Mouse (Mus musculus) limb, embryonic 11.5 days (tissue): ENCODE data around the gene Mfng. TPM values are rescaled to one million over a fixed set of nuclear protein-coding genes. Genes with fewer than 3 reads are reported as not detected.

Source experiments
- ATAC-seq: fragments of 200-750 bp; cut with Nextera tagmentation; 2 replicates; pipeline ENCODE4 v1.8.0; 2017; ENCODE audit warnings: low read depth; ENCODE audit not compliant: insufficient number of reproducible peaks, low FRiP score, low TSS enrichment
- DNase-seq: peaks from one replicate; pipeline ENCODE4 v3.0.0-alpha.2; 2015; ENCODE audit warnings: low spot score
- H3K27ac ChIP-seq: fragments of 300-500 bp; sonication (generic); replicated peaks from 2 replicates; pipeline ENCODE4 v1.5.1; 2014; ENCODE audit warnings: low read depth, mild to moderate bottlenecking, low read length
- H3K27me3 ChIP-seq: fragments of 300-500 bp; sonication (generic); 2 replicates; pipeline ENCODE4 v1.6.1; 2014; ENCODE audit warnings: mild to moderate bottlenecking, low read length, mixed read lengths; ENCODE audit not compliant: control insufficient read depth, insufficient read depth
- H3K36me3 ChIP-seq: fragments of 300-500 bp; sonication (generic); 2 replicates; pipeline ENCODE4 v1.6.1; 2014; ENCODE audit warnings: mild to moderate bottlenecking, low read length, moderate library complexity, mixed read lengths; ENCODE audit not compliant: control insufficient read depth, insufficient read depth
- H3K4me1 ChIP-seq: fragments of 300-500 bp; sonication (generic); 2 replicates; pipeline ENCODE4 v1.6.1; 2014; ENCODE audit warnings: low read length, mixed read lengths; ENCODE audit not compliant: control insufficient read depth, insufficient read depth
- H3K4me2 ChIP-seq: fragments of 300-500 bp; sonication (generic); 2 replicates; pipeline ENCODE4 v1.6.1; 2014; ENCODE audit warnings: low read depth, mild to moderate bottlenecking, moderate library complexity; ENCODE audit not compliant: severe bottlenecking
- H3K4me3 ChIP-seq: fragments of 300-500 bp; sonication (generic); 2 replicates; pipeline ENCODE4 v1.5.1; 2014; ENCODE audit warnings: low read depth, low read length
- H3K9ac ChIP-seq: fragments of 300-500 bp; sonication (generic); 2 replicates; pipeline ENCODE4 v1.6.1; 2014; ENCODE audit warnings: mild to moderate bottlenecking, low read length
- H3K9me3 ChIP-seq: fragments of 300-500 bp; sonication (generic); 2 replicates; pipeline ENCODE4 v1.6.1; 2016; ENCODE audit warnings: low read length; ENCODE audit not compliant: control insufficient read depth
- WGBS: fragments of 180-500 bp; shearing (Covaris S2); extraction: QIAGEN DNeasy Blood & Tissue Kit; methylation state at CpG from one replicate; pipeline ENCODE4 v1.1.7; 2014; 5-methylcytosine and 5-hydroxymethylcytosine counted together
- polyA plus RNA-seq: library from polyadenylated mRNA; unstranded; fragments of >200 nt; fragmentation: Nextera tagmentation; extraction: Ambion mirVana; gene quantifications from 2 replicates; pipeline ENCODE4 v1.2.1, GENCODE M21; 2014

Gene Mfng
- polyA plus RNA-seq, 1 experiment from 2014 or later: 7.5 TPM

- no peak for DNase-seq
- peaks cover 37% of the 10 kb centered on the region for H3K27me3 ChIP-seq
- ATAC-seq: no peak
- no peak overlapping the region for H3K9ac ChIP-seq
- 49% methylated on average over 8 of the region's 8 CpGs for WGBS
- H3K36me3 ChIP-seq: no peaks in the 10 kb centered on the region
- H3K4me1 ChIP-seq: peaks cover 14% of the 10 kb centered on the region
- H3K9me3 ChIP-seq: no peaks in the 10 kb centered on the region
- H3K4me2 ChIP-seq: no peak overlapping the region
- H3K27ac ChIP-seq: no peak overlapping the region
- no peak overlapping the region for H3K4me3 ChIP-seq
Measured at GRCm38 (mm10) chr15:78797060-78797329, 23.7 kb upstream of the Mfng start.

DNA sequence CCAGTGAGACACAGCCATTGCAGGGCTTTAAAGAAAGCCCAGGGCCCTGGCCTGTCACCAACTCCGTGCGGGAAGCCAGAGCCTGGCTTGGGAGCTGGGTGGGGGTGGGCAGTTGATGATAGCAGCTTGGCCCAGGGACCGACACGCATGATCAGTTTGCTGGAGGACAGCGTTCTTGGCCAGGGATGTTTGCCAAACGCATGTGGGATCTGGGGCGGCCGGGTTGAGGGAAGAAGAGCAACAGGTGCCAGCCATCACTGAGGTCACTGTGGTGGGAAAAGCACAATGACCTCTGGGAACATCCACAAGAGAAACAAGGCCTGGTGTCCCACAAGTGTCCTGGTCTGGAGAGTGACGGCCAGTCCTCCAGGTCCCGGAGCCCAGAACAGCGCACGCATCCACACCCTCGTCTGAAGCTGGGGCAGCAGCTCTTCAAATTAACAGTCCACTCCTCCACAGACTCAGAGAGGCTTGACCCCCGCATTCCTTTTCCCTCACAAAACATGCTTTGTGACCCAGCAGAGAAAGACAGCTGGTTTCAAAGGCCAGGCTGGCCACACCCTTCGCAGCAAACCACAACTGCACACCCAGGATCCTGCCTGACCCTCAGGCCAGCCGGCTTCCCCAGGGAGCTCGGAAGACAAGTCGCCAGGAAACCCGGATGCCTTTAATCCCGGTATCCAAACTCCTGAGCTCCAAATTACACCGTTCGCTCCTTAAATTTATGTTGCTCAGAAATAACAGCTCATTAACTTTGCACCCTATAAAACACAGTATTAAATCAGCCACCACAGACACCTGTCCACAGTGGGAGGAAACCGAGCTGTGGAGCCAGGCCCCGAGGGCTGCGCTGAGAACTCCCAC is 23.2 kb upstream of the Mfng start:
- H3K9ac ChIP-seq: no peak overlapping the region
- no peaks in the 10 kb centered on the region for H3K9me3 ChIP-seq
- DNase-seq: peak; percentile 77
- H3K4me3 ChIP-seq: no peak overlapping the region
- no peak overlapping the region for H3K27ac ChIP-seq
- WGBS: 27% methylated on average over 25 of the region's 25 CpGs
- 0 out of 2 replicates have a peak overlapping the region, but pooled peaks have one; percentile 2 for H3K4me2 ChIP-seq
- ATAC-seq: peak; percentile 77
- peaks cover 14% of the 10 kb centered on the region for H3K4me1 ChIP-seq
- H3K27me3 ChIP-seq: peaks cover 31% of the 10 kb centered on the region
- H3K36me3 ChIP-seq: no peaks in the 10 kb centered on the region

GRCm38 (mm10) chr15:78790990-78791389 is 17.7 kb upstream of the Mfng start:
- Histone ChIP-seq H3K4me3 (no peak overlapping the region), H3K36me3 (no peaks in the 10 kb centered on the region), H3K9ac (no peak overlapping the region), H3K9me3 (no peaks in the 10 kb centered on the region), H3K4me1 (peaks cover 2% of the 10 kb centered on the region; the same call in 1 of the 2 replicates), H3K4me2 (no peak overlapping the region), H3K27ac (no peak overlapping the region), H3K27me3 (peaks cover 4% of the 10 kb centered on the region; the same call in 1 of the 2 replicates)
- 86% methylated on average over 12 of the region's 12 CpGs for WGBS
- ATAC-seq (no peak), DNase-seq (no peak)

GRCm38 (mm10) chr15:78790451-78790850 is 17.2 kb upstream of the Mfng start:
- no peak overlapping the region for H3K27ac ChIP-seq

GRCm38 (mm10) chr15:78789721-78790323 is 16.5 kb upstream of the Mfng start:
- H3K4me1 ChIP-seq: 0 out of 2 replicates have a peak, but pooled peaks cover 4% of the 10 kb centered on the region
- no peak overlapping the region for H3K4me2 ChIP-seq
- no peak overlapping the region for H3K4me3 ChIP-seq
- DNase-seq (no peak), ATAC-seq (no peak)
- no peak overlapping the region for H3K9ac ChIP-seq
- no peak overlapping the region for H3K27ac ChIP-seq
- no peaks in the 10 kb centered on the region for H3K9me3 ChIP-seq
- no peaks in the 10 kb centered on the region for H3K36me3 ChIP-seq
- 88% methylated on average over 13 of the region's 13 CpGs for WGBS
- H3K27me3 ChIP-seq: no peaks in the 10 kb centered on the region

More at GRCm38 (mm10) chr15:78790451-78790850, 17.2 kb upstream of the Mfng start:
- DNase-seq (no peak), ATAC-seq (no peak)
- H3K4me2 ChIP-seq: no peak overlapping the region
- no peak overlapping the region for H3K4me3 ChIP-seq
- no peak overlapping the region for H3K9ac ChIP-seq
- H3K9me3 ChIP-seq: no peaks in the 10 kb centered on the region
- no peaks in the 10 kb centered on the region for H3K36me3 ChIP-seq
- WGBS: 70% methylated on average over 4 of the region's 4 CpGs
- H3K4me1 ChIP-seq: 0 out of 2 replicates have a peak, but pooled peaks cover 4% of the 10 kb centered on the region
- peaks cover 2% of the 10 kb centered on the region; the same call in 1 of the 2 replicates for H3K27me3 ChIP-seq

DNA sequence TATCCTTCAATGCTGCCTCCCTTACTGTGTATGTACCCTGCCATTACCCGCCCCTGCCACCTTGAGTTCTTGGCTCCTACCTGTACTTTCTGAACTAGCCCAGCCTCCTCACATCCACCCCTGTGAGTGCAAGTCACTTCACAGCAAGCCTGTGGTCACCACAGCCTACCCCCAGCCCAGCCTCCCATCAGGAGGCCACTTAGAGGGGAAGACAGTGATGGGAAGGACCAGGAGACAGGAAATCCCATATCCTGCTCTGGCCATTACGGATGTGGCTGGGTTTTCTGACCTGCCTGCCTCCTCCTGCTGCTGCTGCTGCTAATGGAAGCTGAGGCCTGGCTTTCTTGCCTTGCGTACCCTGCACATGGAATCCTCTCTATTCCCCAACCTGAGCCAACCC is 14.8 kb upstream of the Mfng start:
- no peak overlapping the region for H3K4me3 ChIP-seq
- WGBS: 66% methylated on average over 3 of the region's 3 CpGs
- H3K9ac ChIP-seq: no peak overlapping the region
- no peak overlapping the region for H3K4me2 ChIP-seq
- 0 out of 2 replicates have a peak, but pooled peaks cover 4% of the 10 kb centered on the region for H3K4me1 ChIP-seq
- no peaks in the 10 kb centered on the region for H3K9me3 ChIP-seq
- H3K27me3 ChIP-seq: no peaks in the 10 kb centered on the region
- ATAC-seq (no peak), DNase-seq (no peak)
- no peaks in the 10 kb centered on the region for H3K36me3 ChIP-seq
- no peak overlapping the region for H3K27ac ChIP-seq

DNA sequence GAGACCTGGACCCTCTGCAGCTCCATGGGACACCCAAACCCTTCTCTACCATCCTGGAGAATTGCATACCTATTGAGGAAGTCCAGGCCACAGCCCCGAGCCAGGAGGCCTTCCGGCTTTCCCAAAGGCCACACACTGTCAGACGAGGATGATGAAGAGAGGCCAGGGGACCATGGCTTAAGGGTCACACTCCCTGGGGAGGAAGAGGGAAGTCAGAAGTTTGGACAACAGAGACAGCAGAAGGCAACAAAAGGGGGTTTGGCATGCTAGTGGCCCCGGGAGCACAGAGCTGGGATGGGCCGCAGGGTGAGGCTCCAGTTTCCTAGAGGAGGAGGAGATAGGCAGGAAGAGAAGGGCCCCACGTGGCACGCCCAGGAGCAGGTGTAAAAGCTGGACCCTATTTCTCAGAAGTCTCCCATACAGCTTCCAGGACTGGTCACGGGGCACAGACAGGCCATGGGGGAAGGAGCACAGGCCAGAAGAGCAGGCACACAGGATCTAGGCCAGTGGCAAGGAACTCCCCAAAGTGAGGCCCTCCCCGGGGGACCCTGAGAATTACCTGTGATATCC is 14.1 kb upstream of the Mfng start:
- H3K36me3 ChIP-seq: no peaks in the 10 kb centered on the region
- H3K9ac ChIP-seq: no peak overlapping the region
- H3K27me3 ChIP-seq: no peaks in the 10 kb centered on the region
- 71% methylated on average over 9 of the region's 9 CpGs for WGBS
- H3K4me2 ChIP-seq: no peak overlapping the region
- DNase-seq (no peak), ATAC-seq (no peak)
- H3K9me3 ChIP-seq: no peaks in the 10 kb centered on the region
- 0 out of 2 replicates have a peak, but pooled peaks cover 4% of the 10 kb centered on the region for H3K4me1 ChIP-seq
- no peak overlapping the region for H3K4me3 ChIP-seq
- H3K27ac ChIP-seq: 0 out of 2 replicates have a peak overlapping the region, but pooled peaks have one; percentile 5

GRCm38 (mm10) chr15:78786411-78786818 is 13.1 kb upstream of the Mfng start:
- no peak for ATAC-seq
- H3K9me3 ChIP-seq: no peaks in the 10 kb centered on the region
- H3K36me3 ChIP-seq: no peaks in the 10 kb centered on the region
- WGBS: 81% methylated on average over 9 of the region's 9 CpGs
- H3K4me2 ChIP-seq: no peak overlapping the region
- no peak for DNase-seq
- no peaks in the 10 kb centered on the region for H3K27me3 ChIP-seq
- H3K4me3 ChIP-seq: no peak overlapping the region
- H3K27ac ChIP-seq: no peak overlapping the region
- 0 out of 2 replicates have a peak, but pooled peaks cover 4% of the 10 kb centered on the region for H3K4me1 ChIP-seq
- no peak overlapping the region for H3K9ac ChIP-seq
